7 mouse cellular contexts compared by ENCODE assay signal in genomic region chr17:27636132-27637020, GRCm38 (mm10). TPM values are rescaled to one million over a fixed set of nuclear protein-coding genes. Genes with fewer than 3 reads are reported as not detected.
DNase-seq lines count a peak whose midpoint lies in the region; ATAC-seq and TF ChIP-seq lines count a peak whose summit lies in the region.

Rps10 (minus strand) TSS chr17:27636669.

- H3K79me2 ChIP-seq in CH12.LX (replicated peaks; ENCODE audit: control insufficient read depth, extremely low read depth, insufficient read depth, poor library complexity, severe bottlenecking) = peaks cover 36% of the 10 kb centered on the region

- no peak for TF ChIP-seq RAD21 in CH12.LX (IDR thresholded peaks at IDR 0.05; ENCODE audit: low read depth, low read length)

- H3K27me3 ChIP-seq in CH12.LX (replicated peaks) = no peaks in the 10 kb centered on the region
- H3K27me3 ChIP-seq in embryonic facial prominence, embryonic 14.5 days (replicated peaks; ENCODE audit: control insufficient read depth, insufficient read depth, low read length) = no peaks in the 10 kb centered on the region
- H3K27me3 ChIP-seq in heart, embryonic 14.5 days (ENCODE audit: control insufficient read depth, insufficient read depth, low read length) = no peaks in the 10 kb centered on the region
- no peaks in the 10 kb centered on the region for H3K27me3 ChIP-seq in midbrain, embryonic 16.5 days (ENCODE audit: control insufficient read depth, insufficient read depth, low read depth, low read length)

- peak within 1 kb of the TSS in 2 of 3 experiments; percentile 58 to 100 for H3K4me3 ChIP-seq in CH12.LX (replicated peaks in 1 of 3; ENCODE audit: low read depth in 2 of 3, low read length in 2 of 3, poor library complexity in 1 of 3)
- H3K4me3 ChIP-seq in ES-E14 (ENCODE audit: insufficient read depth in 1 of 2, low read depth in 1 of 2, low read length in 2 of 2, poor library complexity in 1 of 2, severe bottlenecking in 1 of 2) = peak within 1 kb of the TSS; percentile 53 to 97
- peak within 1 kb of the TSS; percentile 94 for H3K4me3 ChIP-seq in embryonic facial prominence, embryonic 14.5 days (ENCODE audit: low read depth, low read length)
- peak within 1 kb of the TSS; percentile 38 to 69 for H3K4me3 ChIP-seq in heart, embryonic 14.5 days (ENCODE audit: control insufficient read depth in 1 of 2, insufficient read depth in 1 of 2, low read depth in 1 of 2, low read length in 2 of 2)
- H3K4me3 ChIP-seq in midbrain, embryonic 16.5 days (ENCODE audit: low read depth, low read length) = peak within 1 kb of the TSS; percentile 87

- WGBS in embryonic facial prominence, embryonic 14.5 days = 44% methylated on average over 18 of the region's 18 CpGs
- WGBS in heart, embryonic 14.5 days = 43% methylated on average over 18 of the region's 18 CpGs
- WGBS in midbrain, embryonic 16.5 days = 48% methylated on average over 18 of the region's 18 CpGs

- no peak for DNase-seq in CH12.LX (ENCODE audit: extremely low read depth)
- no peak for DNase-seq in ES-E14 (ENCODE audit: low read depth, low spot score)
- peak; percentile 45 for DNase-seq in embryonic facial prominence, embryonic 14.5 days (ENCODE audit: low spot score)
- no peak for DNase-seq in left cerebral cortex, postnatal 10 days (ENCODE audit: extremely low spot score in 1 of 2, low spot score in 2 of 2)
- no peak for DNase-seq in frontal cortex, postnatal 36 days (ENCODE audit: low spot score in 2 of 2)

- TF ChIP-seq EP300 in CH12.LX (IDR thresholded peaks at IDR 0.05; ENCODE audit: low read length) = no peak

- peaks cover 29 to 32% of the 10 kb centered on the region in 2 experiments for H3K36me3 ChIP-seq in CH12.LX (replicated peaks in 1 of 2; ENCODE audit: control insufficient read depth in 1 of 2, insufficient read depth in 1 of 2, low read length in 1 of 2)
- H3K36me3 ChIP-seq in ES-E14 (ENCODE audit: control insufficient read depth, insufficient read depth, low read length, poor library complexity, severe bottlenecking) = peaks cover 36% of the 10 kb centered on the region
- peaks cover 27% of the 10 kb centered on the region for H3K36me3 ChIP-seq in embryonic facial prominence, embryonic 14.5 days (ENCODE audit: control insufficient read depth, insufficient read depth, low read length)
- H3K36me3 ChIP-seq in heart, embryonic 14.5 days (ENCODE audit: control insufficient read depth, insufficient read depth, low read length) = peaks cover 26% of the 10 kb centered on the region
- H3K36me3 ChIP-seq in midbrain, embryonic 16.5 days (ENCODE audit: control insufficient read depth, insufficient read depth, low read length) = peaks cover 12% of the 10 kb centered on the region

- in situ Hi-C loops in CH12.LX (cut with MboI; ENCODE audit: low pct_ligation_motif_present, low pct_unique_long_range_greater_than_20kb, low sequenced_read_pairs) (no loop called here), ES-E14 (cut with MboI; ENCODE audit: low sequenced_read_pairs in 2 of 2, unreplicated experiment in 2 of 2) (no loop called here)

- no peak for TF ChIP-seq POLR2A in CH12.LX (IDR thresholded peaks at IDR 0.05; ENCODE audit: low read depth, low read length)

- H3K4me2 ChIP-seq in CH12.LX (ENCODE audit: insufficient read depth, low read depth, poor library complexity, severe bottlenecking) = no peak within 1 kb of the TSS
- peak within 1 kb of the TSS; percentile 88 for H3K4me2 ChIP-seq in embryonic facial prominence, embryonic 14.5 days (ENCODE audit: low read depth, low read length)
- peak within 1 kb of the TSS; percentile 96 for H3K4me2 ChIP-seq in heart, embryonic 14.5 days (ENCODE audit: low read length)
- peak within 1 kb of the TSS; percentile 80 for H3K4me2 ChIP-seq in midbrain, embryonic 16.5 days (ENCODE audit: low read length)

- H3K9me3 ChIP-seq in CH12.LX (replicated peaks; ENCODE audit: low read length) (no peaks in the 10 kb centered on the region), ES-E14 (ENCODE audit: control insufficient read depth, insufficient read depth, low read depth, low read length) (no peaks in the 10 kb centered on the region)
- H3K9me3 ChIP-seq in embryonic facial prominence, embryonic 14.5 days (ENCODE audit: control insufficient read depth, low read length) = no peaks in the 10 kb centered on the region
- H3K9me3 ChIP-seq in heart, embryonic 14.5 days (ENCODE audit: control insufficient read depth, low read length) = no peaks in the 10 kb centered on the region
- H3K9me3 ChIP-seq in midbrain, embryonic 16.5 days (replicated peaks; ENCODE audit: control insufficient read depth, low read length, poor library complexity, severe bottlenecking) = no peaks in the 10 kb centered on the region

- dilution Hi-C loops in CH12.LX (cut with MboI; ENCODE audit: extremely low pct_ligation_motif_present, extremely low pct_unique_long_range_greater_than_20kb, low sequenced_read_pairs) = no loop called here

- H3K4me1 ChIP-seq in CH12.LX (ENCODE audit: control insufficient read depth in 1 of 2, insufficient read depth in 2 of 2) = peaks cover 4 to 26% of the 10 kb centered on the region in 2 experiments
- peaks cover 0 to 13% of the 10 kb centered on the region in 2 experiments; a peak in 3 of 4 replicates for H3K4me1 ChIP-seq in ES-E14 (ENCODE audit: control insufficient read depth in 2 of 2, insufficient read depth in 2 of 2, low read length in 2 of 2, poor library complexity in 1 of 2)
- H3K4me1 ChIP-seq in embryonic facial prominence, embryonic 14.5 days (ENCODE audit: control insufficient read depth, insufficient read depth, low read length) = peaks cover 20% of the 10 kb centered on the region
- peaks cover 13 to 29% of the 10 kb centered on the region in 2 experiments; a peak in 3 of 4 replicates for H3K4me1 ChIP-seq in heart, embryonic 14.5 days (ENCODE audit: control insufficient read depth in 2 of 2, insufficient read depth in 2 of 2, low read length in 2 of 2)
- H3K4me1 ChIP-seq in midbrain, embryonic 16.5 days (ENCODE audit: control insufficient read depth, insufficient read depth, low read length) = peaks cover 13% of the 10 kb centered on the region

- H3K27ac ChIP-seq in CH12.LX (ENCODE audit: insufficient read depth, low read depth) = no peak within 1 kb of the TSS
- peak within 1 kb of the TSS; percentile 37; the same call in 1 of the 2 replicates for H3K27ac ChIP-seq in ES-E14 (ENCODE audit: insufficient read depth, low read depth, low read length, poor library complexity, severe bottlenecking)
- H3K27ac ChIP-seq in embryonic facial prominence, embryonic 14.5 days (replicated peaks; ENCODE audit: low read depth, low read length) = peak within 1 kb of the TSS; percentile 90
- peak within 1 kb of the TSS; percentile 37 to 61; a peak in 3 of 4 replicates for H3K27ac ChIP-seq in heart, embryonic 14.5 days (replicated peaks in 1 of 2; ENCODE audit: control insufficient read depth in 1 of 2, insufficient read depth in 1 of 2, low read depth in 2 of 2, low read length in 2 of 2)
- H3K27ac ChIP-seq in midbrain, embryonic 16.5 days (ENCODE audit: low read length) = peak within 1 kb of the TSS; percentile 92

- H3K9ac ChIP-seq in CH12.LX (ENCODE audit: insufficient read depth, low read depth) (peak within 1 kb of the TSS; percentile 63; the same call in 1 of the 2 replicates), ES-E14 (ENCODE audit: insufficient read depth, low read depth, low read length, poor library complexity, severe bottlenecking) (peak within 1 kb of the TSS; percentile 22; the same call in 1 of the 2 replicates)
- H3K9ac ChIP-seq in embryonic facial prominence, embryonic 14.5 days (ENCODE audit: low read depth, low read length) = peak within 1 kb of the TSS; percentile 84
- no peak within 1 kb of the TSS for H3K9ac ChIP-seq in heart, embryonic 14.5 days (ENCODE audit: low read length)
- peak within 1 kb of the TSS; percentile 91; the same call in 1 of the 2 replicates for H3K9ac ChIP-seq in midbrain, embryonic 16.5 days (ENCODE audit: low read depth, low read length)

- ATAC-seq in embryonic facial prominence, embryonic 14.5 days (ENCODE audit: low read depth) = no peak
- no peak for ATAC-seq in heart, embryonic 14.5 days (ENCODE audit: insufficient number of reproducible peaks, insufficient read depth, low FRiP score, low read depth)
- ATAC-seq in midbrain, embryonic 16.5 days = no peak

- intact Hi-C loops in left cerebral cortex, postnatal 10 days (cut with DNase I) = no loop called here

- no peak for TF ChIP-seq CTCF in CH12.LX (conservative IDR thresholded peaks at IDR 0.05 in 1 of 2, IDR thresholded peaks at IDR 0.05 in 1 of 2; ENCODE audit: low read depth in 2 of 2, low read length in 2 of 2)

TF ChIP-seq in CH12.LX, 34 proteins besides CTCF, POLR2A, EP300 and RAD21 (continues in another document):
- TF ChIP-seq JUND (conservative IDR thresholded peaks at IDR 0.05; ENCODE audit: low read depth, low read length) = no peak
- TF ChIP-seq MYC (IDR thresholded peaks at IDR 0.05; ENCODE audit: low read depth, low read length) = no peak
- no peak for TF ChIP-seq MEF2A (IDR thresholded peaks at IDR 0.05; ENCODE audit: borderline replicate concordance, low read depth, low read length)
- TF ChIP-seq ELF1 (IDR thresholded peaks at IDR 0.05; ENCODE audit: low read depth, low read length) = no peak
- TF ChIP-seq MAZ (IDR thresholded peaks at IDR 0.05; ENCODE audit: low read depth, low read length) = no peak
- no peak for TF ChIP-seq MAFK (IDR thresholded peaks at IDR 0.05; ENCODE audit: insufficient replicate concordance, low read length)
- no peak for TF ChIP-seq BHLHE40 (IDR thresholded peaks at IDR 0.05; ENCODE audit: low read depth, low read length)

TF ChIP-seq in ES-E14, 5 proteins besides CTCF, POLR2A, EP300 and RAD21:
- TF ChIP-seq ZNF384 (IDR thresholded peaks at IDR 0.05; ENCODE audit: low read depth, low read length) = no peak
- TF ChIP-seq ZC3H11A (IDR thresholded peaks at IDR 0.05; ENCODE audit: borderline replicate concordance, low read depth, low read length) = no peak
- no peak for TF ChIP-seq HCFC1 (IDR thresholded peaks at IDR 0.05; ENCODE audit: borderline replicate concordance, insufficient read depth, low read length)
- no peak for TF ChIP-seq MAFK (IDR thresholded peaks at IDR 0.05; ENCODE audit: insufficient read depth, low read depth, low read length)
- no peak for TF ChIP-seq CHD2 (IDR thresholded peaks at IDR 0.05; ENCODE audit: low read depth, low read length)

RNA-seq across cellular contexts. Expression of gene Rps10, which starts in this region (rescaled TPM):
- total RNA-seq in CH12.LX (2012; rRNA removed) (3,372 and 3,437 TPM in 2 replicates), CH12.LX (2014; rRNA removed) (2,694 and 3,351 TPM in 2 replicates), ES-E14 (2012; rRNA removed) (1,842 and 2,049 TPM in 2 replicates)
- polyA plus RNA-seq in CH12.LX (2012; ENCODE audit: insufficient read length, low read depth) = 2,297 and 2,522 TPM in 2 replicates
- 1,119 and 1,122 TPM in 2 replicates for polyA plus RNA-seq in embryonic facial prominence, embryonic 14.5 days (2014; fragmentation: Nextera tagmentation; extraction: Ambion mirVana)
- polyA plus RNA-seq in heart, embryonic 14.5 days (2014; fragmentation: Nextera tagmentation; extraction: Ambion mirVana) = 624 and 715 TPM in 2 replicates
- total RNA-seq in left cerebral cortex, postnatal 10 days (2021) = 100 to 1,000 TPM; 503 to 512 TPM
- 400 and 420 TPM in 2 replicates for polyA plus RNA-seq in midbrain, embryonic 16.5 days (2015; fragmentation: Nextera tagmentation; extraction: Ambion mirVana)
